Mouse (Mus musculus) v-Abl transformed pro-B cells (cell line): ENCODE data around the gene Aff3.

Experiments
- in situ Hi-C, 2 experiments: fragments of 400-800 bp; cut with MboI; formaldehyde crosslinking; loops; one replicate each; pipeline ENCODE4 v1.15.1; 2025; ENCODE audit not compliant: unreplicated experiment in 2 of 2

Gene Aff3

DNA sequence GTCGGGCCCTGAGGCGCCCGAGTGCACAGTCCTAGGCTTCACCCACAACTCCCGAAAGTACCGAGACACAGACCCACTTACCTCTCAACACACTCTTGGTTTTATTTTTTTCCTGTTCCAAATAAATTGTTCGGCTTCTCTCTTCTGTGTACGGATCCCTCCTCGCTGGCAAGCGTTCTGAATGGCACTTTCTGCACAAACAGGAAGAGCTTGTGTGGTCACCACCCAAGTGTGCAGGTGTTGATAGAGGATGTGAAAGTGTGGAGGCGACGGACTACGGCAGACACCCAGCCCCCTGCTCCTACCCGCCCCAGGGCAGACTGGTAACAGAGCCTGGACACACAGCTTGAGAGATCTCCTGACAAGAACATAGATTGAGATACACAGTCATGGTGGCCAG lies at the start of gene Aff3:
Gene Aff3, minus strand, starts transcription at position 179 of the 400 bp plus-strand sequence.
- in situ Hi-C loops: loop anchor here (5.0 to 25.0 kb wide), 3 partner anchors 100 to 1073 kb away; no protein-coding TSS in a partner anchor

DNA sequence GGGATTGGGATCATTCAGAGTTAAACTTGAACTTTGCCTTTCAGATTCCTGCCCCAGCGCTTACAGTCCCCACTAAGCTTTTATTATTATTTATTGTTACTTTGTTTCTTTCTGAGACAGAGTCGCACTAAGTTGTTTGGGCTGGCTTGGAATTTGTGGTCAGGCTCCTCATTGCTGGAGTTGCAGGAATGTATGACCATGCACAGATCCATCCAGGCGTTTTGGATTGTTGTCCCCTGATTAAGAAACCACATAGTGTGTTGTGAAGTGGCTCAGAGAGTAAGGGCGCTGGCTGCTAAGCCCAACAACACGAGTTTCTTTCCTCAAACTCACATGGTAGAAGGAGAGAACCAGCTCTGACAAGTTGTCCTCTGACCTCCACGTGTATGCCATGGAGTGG lies 35.9 kb upstream of the Aff3 start:
- in situ Hi-C loops: no loop called here

DNA sequence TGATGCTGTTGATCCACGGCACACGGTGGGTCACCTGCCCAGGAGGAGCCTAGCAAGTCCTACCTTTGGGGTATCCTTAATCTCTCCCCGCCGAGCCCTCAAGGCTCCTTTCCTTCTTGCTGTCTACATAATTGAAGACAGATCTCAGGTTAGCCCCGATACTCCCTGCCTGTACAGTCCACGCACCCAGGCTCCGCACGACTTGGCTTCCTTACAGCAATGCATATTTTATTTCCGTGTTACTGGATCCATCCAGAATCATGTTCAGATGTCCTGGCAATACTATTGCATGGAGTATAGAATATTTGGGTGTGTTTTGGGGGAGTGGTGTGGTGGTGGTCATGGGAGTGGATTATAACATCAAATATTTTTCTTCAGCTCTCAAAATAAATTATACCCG lies 34.5 kb upstream of the Aff3 start:
- in situ Hi-C loops: no loop called here

DNA sequence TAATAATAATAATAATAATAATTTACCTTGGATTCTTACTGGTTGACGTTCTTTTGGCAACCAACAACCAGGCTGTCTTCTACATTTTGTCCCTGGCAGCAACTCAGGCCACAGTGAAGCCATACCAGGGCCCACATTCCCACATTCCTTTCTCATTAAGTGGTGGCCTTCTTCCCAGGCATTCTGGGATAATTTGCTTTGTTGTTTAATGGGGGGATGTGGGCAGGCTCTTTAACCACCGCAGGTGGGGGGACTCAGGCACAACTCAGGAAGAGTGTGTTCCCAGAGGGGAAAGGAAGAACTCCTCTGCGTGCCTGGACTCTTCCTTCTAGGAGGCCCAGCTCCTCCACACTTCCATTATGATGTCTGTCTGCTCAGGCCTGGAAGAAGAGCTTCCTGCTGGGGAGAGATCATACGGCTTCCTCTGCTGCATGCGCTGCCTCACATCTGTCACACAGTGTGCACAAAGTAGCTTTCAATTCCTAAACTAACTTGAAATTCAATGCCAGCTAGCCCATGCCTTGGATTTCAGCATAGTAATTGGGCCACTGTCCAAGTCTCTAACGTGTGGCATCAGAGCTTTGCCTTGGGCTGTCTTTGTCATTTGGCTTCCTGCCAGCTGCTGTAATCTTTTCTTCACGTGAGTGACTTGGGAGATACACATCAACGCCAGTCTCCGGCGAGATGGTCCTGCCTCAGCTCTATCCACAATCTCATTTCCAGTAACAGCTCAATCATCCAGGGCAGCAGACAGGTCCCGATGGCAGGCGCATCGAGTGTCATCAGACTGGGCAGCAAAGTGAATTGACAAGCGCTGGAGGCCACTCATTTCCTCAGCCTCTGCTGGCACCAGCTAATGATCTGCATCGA lies 31.3 kb upstream of the Aff3 start:
- in situ Hi-C loops: no loop called here

DNA sequence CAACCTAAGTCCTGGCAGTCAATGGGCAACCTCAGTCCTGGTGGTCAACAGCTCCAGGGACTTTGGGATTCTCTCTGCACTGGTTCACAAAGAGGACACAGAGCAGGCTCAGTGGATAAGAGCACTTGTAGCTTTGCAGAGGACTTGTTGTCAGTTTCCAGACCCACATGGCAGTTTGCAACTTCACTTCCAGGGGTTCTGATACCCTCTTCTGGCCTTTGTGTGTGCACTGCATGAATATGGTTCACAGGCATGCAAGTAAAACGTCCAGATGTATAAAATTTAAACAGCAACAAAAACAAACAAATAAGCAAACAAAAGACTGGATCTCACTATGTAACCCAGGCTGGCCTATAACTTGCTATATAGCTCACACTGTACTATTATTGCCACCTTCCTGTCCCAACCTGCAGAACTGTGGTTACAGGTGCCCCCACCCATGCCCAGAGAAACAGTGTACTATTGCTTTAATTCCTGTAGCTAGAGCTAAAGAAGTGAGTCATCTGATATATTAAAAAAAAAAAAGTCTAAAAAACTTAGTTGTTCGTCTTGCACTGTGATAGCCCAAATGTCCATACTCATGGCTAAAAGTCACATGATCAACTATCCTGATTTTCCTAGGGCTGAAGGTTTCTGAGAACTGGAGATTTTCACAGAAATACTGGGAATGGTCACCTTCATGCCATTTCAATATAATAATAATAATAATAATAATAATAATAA lies 30.5 kb upstream of the Aff3 start:
- in situ Hi-C loops: no loop called here

DNA sequence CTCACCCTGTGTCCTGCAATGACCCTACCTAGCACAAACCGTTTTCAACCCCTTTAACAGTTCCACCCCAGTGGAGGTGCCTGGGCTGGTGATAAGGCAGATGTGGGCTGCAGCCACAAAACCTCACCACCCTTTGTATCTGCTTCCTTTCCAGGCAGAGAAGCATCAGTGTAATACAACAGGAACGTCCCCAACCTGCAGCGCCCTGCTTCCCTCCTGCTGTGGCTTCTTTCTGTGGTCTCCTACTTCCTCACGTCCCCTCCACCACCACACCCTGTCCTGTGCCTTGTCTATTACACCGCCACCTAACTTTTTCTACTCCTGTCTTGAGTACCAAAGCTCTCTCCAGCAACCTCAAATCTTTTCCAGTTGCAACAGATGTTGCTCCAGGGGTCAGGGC lies 29.4 kb upstream of the Aff3 start:
- in situ Hi-C loops: no loop called here

DNA sequence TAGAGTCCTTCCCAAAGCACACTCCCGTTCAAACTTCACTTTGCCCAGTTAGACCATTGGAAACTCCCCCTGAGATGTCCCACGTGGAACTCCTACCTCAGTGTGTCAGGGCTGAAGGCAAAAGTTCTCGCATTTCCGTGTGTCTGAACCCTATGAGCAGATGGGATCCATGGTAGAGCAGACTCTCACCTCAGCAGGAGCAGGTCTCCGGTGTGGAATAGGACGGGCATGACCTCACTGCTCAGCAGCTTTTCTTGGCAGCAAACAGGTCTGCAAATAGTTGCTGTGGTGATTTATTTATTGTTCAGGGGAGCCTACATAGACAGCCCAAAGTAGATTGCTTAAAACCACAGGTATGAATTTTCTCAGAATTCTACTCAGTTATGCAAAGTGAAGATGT lies 25.7 kb upstream of the Aff3 start:
- in situ Hi-C loops: no loop called here

DNA sequence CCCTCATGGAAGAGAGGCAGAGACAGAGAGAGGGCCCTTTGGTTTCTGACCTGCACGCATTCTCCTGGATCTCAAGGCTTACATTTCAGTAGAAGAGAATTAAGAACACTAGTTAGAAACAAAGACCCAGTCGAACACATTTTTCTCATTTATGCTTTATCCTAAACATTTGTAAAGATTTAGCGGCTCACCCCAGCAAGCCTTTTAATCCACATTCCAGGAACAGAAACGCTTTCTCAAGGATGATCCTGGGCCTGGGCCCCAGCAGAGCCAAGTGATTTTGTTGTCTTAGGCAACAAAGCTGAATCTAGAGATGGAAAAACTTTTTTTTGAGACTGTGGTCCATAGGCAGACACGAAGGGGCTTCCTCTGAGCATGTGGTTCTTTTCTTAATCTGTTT lies 23.5 kb upstream of the Aff3 start:
- in situ Hi-C loops: no loop called here

DNA sequence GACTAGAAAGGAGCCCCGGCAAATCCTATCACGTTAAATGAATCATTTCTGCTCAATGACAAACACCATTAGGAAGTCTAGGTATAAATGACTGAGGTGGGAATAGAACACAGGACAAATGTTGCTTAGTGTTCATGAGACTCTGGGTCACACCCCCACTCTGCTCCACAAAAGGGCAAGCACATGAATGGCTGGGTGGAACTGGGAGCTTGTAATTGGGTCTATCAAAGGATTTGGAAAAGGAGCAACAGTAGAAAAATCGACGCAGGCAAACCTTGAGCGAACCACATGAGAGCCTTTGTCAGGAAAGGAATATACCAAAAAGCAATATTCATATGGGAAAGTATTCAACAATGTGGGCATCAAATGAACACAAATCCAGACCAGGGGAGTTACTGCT lies 21.0 kb upstream of the Aff3 start:
- in situ Hi-C loops: no loop called here

DNA sequence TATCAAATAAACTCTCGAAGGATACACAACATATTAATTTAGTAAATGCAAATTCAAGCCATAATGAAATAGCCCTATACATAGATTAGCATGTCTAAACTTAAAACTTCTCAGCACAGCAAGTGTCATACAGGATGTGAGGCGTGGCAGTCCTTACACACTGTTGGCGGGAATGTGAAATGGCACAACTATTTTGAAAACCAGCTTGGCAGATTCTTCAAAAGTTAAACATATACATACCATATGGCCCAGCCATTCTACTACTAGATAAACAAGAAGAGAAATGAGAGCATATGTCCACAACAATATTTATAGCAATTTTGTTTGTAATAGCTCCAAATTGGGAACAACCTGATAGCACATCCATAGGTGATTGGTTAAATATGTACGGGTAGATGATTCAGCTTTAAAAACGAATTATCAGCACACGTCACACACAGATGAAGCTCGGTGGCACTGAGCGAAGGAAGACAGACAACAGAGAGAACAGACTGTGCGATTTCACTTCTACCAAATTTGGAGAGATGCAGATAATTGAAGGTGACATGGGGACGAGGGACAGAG lies 18.5 kb upstream of the Aff3 start:
- in situ Hi-C loops: no loop called here

DNA sequence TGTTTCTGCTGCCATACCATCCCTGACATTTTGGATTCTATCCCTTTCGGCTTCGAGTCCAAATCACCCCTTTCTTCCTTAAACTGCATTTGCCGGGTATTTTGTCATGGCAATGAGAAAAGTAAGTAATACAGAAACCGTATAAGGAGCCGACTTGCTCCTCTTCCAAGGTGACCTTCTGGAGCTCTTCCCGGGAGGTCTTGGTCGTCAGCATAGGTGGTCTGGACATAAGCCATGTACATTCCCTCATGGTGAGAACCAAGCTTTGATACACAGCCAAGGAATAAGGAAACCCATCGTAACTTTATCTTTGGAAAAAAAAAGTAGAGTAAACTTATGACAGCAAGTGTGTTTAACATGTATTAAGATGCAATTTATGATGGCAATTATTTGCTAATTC lies 15.1 kb upstream of the Aff3 start:
- in situ Hi-C loops: no loop called here

DNA sequence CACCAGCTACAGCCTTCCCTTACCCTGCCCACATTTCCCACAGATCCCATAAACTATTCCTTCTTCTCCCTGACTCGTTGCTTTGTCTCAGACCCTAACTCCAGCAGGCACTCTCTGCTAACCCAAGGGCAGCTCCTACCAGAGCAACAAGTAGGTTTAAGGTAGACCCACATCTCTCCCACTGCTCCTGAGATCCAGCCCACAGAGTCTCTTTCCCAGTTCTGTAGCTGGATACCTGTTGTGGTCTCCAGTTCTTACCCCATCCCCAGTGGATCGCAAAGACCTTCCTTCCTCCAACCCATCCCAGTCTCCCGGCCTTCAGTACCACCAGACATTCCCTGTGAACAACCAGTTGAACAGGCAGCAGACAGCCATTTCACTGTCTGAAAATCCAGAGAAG lies 7.0 kb upstream of the Aff3 start:
- in situ Hi-C loops: loop anchor here in 1 of 2 experiments (25.0 kb wide), 1 partner anchor 1066 kb away; no protein-coding TSS in a partner anchor

DNA sequence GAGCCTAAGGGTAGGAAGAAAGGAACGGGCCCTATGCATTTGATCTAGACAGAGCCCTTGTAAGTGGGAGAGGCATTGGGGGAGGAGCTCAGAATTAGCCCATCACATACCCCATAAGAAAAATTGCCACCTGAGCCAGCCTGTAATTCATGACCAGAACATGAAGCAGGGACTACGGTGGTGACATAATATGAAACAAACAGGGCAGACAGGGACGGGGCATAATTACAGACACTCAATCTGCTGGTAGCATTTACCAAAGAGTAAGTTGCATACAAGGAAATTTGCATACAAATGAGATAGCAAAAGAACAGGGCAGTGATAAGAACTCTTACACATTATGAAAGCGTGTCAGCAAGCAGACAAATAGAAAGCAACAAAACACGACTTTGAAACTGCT lies 6.3 kb upstream of the Aff3 start:
- in situ Hi-C loops: loop anchor here in 1 of 2 experiments (25.0 kb wide), 1 partner anchor 1066 kb away; no protein-coding TSS in a partner anchor

DNA sequence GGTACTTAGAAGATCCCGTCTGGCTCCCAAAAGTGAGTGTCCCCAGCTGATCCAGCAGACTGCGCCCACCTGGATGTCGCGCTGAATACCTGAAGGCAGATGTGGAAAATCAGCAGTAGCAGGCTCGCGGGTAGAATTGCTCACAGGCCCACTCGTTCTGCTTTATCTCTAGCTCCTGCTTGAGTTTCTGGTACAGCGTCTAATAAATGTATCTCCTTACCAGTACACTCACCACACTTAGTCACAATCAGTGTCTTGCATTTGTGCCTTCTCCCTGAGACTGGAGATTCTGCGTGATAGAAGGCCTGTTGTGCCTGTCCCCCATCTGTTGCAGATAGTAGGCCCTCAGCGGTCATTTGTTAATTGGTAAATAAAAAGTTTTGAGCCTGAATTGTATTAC lies 3.6 kb upstream of the Aff3 start:
- in situ Hi-C loops: loop anchor here (10.0 to 25.0 kb wide), 2 partner anchors 96 to 1069 kb away; no protein-coding TSS in a partner anchor

DNA sequence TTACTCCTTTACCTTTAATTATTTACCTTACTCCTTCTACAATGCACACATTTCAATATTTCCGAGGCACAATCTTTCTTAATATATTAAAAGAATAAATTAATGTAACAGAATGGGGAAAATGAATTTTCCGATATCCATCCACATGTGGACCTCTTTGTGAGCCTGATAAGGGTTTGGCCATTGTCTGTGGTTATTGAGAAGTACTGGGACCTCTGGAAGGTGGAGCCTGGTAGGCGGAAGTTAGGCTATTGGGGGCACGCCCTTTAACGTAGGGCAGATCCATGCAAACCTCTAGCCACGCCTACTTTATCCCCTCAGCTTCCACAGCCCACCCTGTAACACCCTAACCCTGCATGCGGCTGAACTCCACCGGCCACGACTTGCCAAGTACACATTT lies 3.1 kb upstream of the Aff3 start:
- in situ Hi-C loops: loop anchor here (10.0 to 25.0 kb wide), 2 partner anchors 97 to 1069 kb away; no protein-coding TSS in a partner anchor

DNA sequence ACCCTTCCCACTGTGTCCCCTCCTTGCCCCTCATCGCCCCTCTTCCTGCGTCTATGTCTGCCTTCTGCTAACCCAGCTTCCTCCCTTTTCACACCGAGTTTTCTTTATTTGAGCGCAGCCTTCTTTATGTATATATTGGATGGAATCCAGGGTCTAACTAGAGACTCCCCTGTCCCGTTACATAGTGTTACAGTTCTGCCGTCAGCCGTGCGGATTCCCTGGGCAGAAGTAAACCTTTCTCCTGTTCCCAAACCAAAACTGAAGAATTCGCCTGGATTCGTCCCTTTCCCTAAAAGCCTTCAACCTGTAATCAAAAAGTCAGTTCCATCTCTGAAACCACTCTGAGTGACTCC lies 2.0 kb upstream of the Aff3 start:
- in situ Hi-C loops: loop anchor here (10.0 to 25.0 kb wide), 2 partner anchors 98 to 1071 kb away; no protein-coding TSS in a partner anchor

DNA sequence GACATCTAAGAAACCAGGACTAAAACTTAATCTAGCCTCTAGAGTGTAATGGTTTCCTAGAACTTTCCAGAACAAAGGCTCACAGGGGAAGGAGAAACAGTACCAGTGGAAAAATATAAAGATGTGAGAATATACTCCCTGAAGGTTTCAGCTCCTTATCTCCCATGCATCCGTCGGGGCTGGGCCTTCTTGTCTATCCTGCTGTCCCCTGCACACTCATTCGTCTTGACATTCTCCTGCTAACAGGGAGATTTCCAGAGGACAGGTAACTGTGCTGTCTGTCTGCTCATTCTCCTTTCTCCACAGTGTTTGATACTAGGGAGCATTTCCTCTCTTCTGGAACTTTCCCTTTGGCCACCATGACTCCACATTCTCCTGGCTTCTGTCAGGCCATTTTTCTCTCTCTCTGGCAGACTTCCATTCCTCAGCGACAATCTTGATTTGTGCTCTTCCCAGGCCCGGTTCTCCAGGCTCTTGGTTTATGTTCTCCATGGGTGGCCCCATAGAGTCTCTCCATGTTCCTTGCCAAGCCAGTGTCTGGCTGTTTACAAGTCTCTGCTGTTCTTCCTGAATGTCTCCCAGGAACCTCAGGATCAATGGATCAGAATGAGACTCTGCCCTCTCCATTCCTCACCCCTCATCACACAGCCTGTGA lies 1.5 kb upstream of the Aff3 start:
- in situ Hi-C loops: loop anchor here (10.0 to 25.0 kb wide), 2 partner anchors 99 to 1071 kb away; no protein-coding TSS in a partner anchor

DNA sequence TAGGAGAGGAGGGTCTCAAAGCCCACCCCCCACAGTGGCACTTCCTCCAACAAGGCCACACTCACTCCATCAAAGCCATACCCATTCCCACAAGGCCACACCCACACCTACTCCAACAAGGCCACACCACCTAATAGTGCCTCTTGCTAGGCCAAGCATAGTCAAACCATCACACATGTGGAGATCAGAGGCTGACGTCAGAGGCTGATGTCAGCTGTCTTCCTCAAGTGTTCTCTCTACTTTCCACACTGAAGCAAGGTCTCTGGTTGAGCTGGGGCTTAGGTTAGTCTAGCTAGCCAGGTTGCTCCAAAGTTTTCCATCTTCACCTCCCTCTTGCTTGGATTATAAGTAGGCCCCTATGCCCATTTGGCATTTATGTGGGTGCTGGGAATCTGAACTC lies 856 bp upstream of the Aff3 start:
- in situ Hi-C loops: loop anchor here (10.0 to 25.0 kb wide), 2 partner anchors 99 to 1072 kb away; no protein-coding TSS in a partner anchor

DNA sequence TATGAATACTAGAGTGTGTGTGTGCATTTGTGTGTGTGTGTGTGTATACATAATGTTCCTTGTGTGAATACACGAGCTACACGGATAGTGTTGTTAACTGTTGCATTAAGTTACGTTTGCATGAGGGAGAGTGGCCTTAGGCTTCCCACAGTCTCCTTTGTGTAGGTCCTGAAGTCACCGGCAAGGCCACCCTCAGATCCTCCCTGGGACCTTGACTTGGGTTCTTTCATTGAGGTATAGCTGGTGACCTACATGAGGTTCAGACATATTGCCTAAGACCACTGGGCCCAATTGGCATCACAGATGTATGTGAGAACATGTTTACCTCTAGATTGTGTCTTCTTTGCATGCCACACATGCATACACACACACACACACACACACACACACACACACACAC lies 494 bp downstream of the Aff3 start:
- in situ Hi-C loops: loop anchor here (5.0 to 25.0 kb wide), 3 partner anchors 101 to 1073 kb away; no protein-coding TSS in a partner anchor

DNA sequence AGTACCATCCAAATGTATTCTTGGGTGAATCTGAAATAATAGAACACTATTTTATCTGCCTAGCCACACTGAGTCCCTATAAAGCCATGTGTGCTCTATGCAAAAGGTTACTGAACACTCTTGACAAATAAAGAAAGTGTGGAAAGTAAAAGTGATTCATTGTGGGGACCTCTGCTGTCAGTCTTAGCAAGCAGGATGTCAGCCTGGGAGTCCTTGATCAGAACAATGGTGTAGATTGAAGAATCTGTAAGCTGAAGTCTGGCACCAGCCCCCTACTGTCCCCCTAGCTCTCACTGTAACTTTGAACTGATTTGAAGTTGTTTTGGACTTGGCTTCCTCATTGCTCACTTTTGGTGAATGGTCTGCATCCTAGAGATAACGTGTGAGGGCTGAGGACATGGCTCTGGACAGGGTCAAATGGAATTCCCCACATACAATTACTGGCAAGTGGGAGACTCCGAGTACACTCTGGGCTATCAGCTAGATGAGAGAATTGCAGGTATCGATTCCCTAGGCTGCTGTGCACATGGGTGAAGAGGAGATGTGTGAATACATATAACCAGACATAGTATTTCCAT lies 2.0 kb downstream of the Aff3 start:
- in situ Hi-C loops: loop anchor here (5.0 to 25.0 kb wide), 3 partner anchors 102 to 1075 kb away; no protein-coding TSS in a partner anchor
